Mouse (Mus musculus): ENCODE measurements at regions not wholly inside any gene's neighbourhood (a gene's known extent, or its start where the extent isn't known, plus 50 kb on each side); places are given as distances from the start of the nearest gene placed in this dataset.

DNA sequence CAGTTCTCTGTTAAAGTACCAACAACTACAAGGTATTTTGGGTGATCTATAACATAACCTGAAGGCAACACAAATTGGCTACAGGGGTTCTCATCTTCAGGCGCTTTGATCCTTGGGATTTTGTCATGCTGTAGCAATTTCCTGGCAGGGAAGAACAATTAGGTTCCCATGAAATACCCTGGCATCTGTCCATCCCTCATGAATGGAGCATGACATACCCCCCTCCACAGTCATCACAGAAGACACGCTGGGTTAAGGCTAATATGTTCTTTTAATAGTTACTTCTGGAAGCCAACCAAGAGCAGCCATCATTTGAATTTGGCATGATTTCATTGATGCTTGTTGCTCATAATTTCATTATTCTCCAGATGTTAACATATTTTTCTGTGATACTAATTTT is 979.0 kb upstream of the Tenm3 start:
- TF ChIP-seq CTCF (IDR thresholded peaks at IDR 0.05; ENCODE audit: borderline replicate concordance, insufficient read depth, low read depth, low read length) (no peak), POLR2A (IDR thresholded peaks at IDR 0.05; ENCODE audit: borderline replicate concordance, insufficient read depth, low read length) (no peak)

Measured in cerebellum, adult 2 months (tissue).